Mouse (Mus musculus) Patski (cell line): Measurements from ENCODE around the gene Eif4enif1. TPM values are rescaled to one million over a fixed set of nuclear protein-coding genes. Genes with fewer than 3 reads are reported as not detected.
A peak's percentile ranks its signal among the peaks of the same experiment; 100 is the strongest.

Experiments
- ATAC-seq: fragments of 100-300 bp; one replicate; pipeline ENCODE4 v1.8.0; 2021
- CTCF ChIA-PET: fragments of 350-600 bp; sonication (Branson Sonifier 250); formaldehyde crosslinking; loops from one replicate; lab custom pipeline; 2022; ENCODE audit warnings: inconsistent platforms; lab: Charles Lee
- POLR2A ChIA-PET: fragments of 350-600 bp; sonication (Branson Sonifier 250); formaldehyde crosslinking; loops from one replicate; lab custom pipeline; 2022; ENCODE audit warnings: antibody characterized with exemption, inconsistent platforms; lab: Charles Lee
- DNase-seq: peaks from one replicate; pipeline ENCODE4 v3.0.0-alpha.2; 2011; ENCODE audit warnings: low read depth, low spot score
- H3K27me3 ChIP-seq: fragments of 371-371 bp; one replicate; pipeline ENCODE4 v1.5.1; 2021
- CTCF ChIP-seq: fragments of 100-300 bp; IDR thresholded peaks from one replicate; pipeline ENCODE4 v1.5.1; 2021
- in situ Hi-C: fragments of 300-500 bp; cut with MboI; formaldehyde crosslinking; loops from 3 replicates; pipeline ENCODE4 v1.11.1; 2018; ENCODE audit warnings: low pct_unique_long_range_greater_than_20kb, mixed read lengths
- polyA plus RNA-seq: library from polyadenylated mRNA; unstranded; gene quantifications from one replicate; pipeline ENCODE4 v1.2.3, GENCODE M21; 2021

Gene Eif4enif1
- polyA plus RNA-seq, 1 experiment from 2014 or later = 69.8 TPM

DNA sequence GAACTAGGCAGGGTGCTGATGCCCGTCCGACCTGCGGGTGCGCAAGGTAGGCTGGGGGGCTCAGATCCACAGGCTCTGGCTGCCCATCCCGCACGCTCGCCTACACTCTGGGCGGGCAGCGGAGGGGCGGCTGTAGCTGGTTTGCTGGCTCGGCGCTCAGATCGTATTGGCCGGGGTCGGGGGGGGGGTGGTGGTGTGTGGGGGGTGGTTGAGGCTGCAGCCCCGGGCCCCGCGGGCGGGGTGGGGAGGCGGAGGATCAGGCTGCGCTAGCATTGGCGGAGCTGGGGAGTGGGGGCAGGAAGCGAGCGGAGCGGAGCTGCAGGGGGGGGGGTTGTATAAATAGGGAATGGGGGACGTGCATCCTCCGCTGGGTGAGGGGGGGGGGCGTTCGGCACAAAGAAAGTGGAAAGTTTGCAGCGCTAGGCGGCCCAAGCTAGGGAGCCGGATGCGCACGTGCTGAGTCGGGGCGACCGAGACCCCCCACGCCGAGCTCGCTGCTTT lies 87.2 kb downstream of the Eif4enif1 start:
- ChIA-PET POLR2A (interaction anchor here (0.6 to 6.9 kb wide), 9 partner anchors 9 to 96 kb away, joined by 3 to 63 read pairs (median 6); partner anchors contain the start of genes Drg1, Eif4enif1 and Sfi1), CTCF (interaction anchor here (1.0 to 2.0 kb wide), 3 partner anchors 12 to 44 kb away, joined by 4 to 7 read pairs (median 4); partner anchors contain the start of gene Drg1)
- no peaks in the 10 kb centered on the region for H3K27me3 ChIP-seq
- DNase-seq (no peak), ATAC-seq (no peak)
- in situ Hi-C loops = no loop called here
- TF ChIP-seq CTCF = no peak

DNA sequence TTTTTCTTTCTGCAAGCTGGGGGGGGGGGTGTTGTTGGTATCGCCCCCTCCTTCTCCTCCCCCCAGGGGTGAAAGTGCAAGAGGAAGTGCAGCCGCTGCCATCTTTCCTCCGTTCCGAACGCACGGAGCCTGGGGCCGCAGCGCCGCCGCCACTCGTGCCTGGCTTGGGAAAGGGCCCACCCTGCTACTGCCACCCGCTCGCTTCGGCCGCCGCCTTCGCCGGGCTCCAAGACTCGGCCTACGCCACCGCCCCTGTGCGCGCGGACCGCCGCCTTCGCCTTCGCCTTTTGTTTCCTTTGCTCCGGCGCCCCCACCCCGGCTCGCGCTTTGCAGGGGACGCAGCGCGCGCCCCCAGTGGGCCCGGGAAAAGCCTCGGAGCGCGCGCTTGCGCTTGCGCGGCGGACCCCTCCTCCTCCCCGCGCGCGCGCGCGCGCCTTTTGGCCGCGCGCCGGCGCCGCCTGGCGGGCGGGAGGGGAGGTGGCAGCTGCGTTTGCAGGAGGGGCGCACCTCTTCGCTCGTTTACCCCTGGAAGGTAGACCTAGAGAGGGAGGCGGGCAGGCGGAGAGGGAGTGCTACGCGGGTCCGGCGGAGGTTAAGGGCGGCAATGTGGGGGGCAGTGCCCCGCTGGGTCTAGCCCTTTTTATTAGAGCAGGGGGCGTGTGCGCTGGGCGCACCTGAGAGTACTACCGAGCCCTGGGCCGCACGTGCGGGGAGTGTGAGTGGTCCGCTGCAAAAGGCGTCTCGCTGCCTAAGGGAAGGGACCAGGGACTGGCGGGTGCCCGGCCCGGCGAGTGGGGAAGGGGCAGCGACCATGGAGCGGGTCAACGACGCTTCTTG lies 87.8 kb downstream of the Eif4enif1 start:
- DNase-seq (no peak), ATAC-seq (peak; percentile 28)
- POLR2A ChIA-PET = interaction anchor here (0.6 to 6.9 kb wide), 11 partner anchors 10 to 97 kb away, joined by 3 to 63 read pairs (median 6); partner anchors contain the start of genes Drg1 and Sfi1
- no peaks in the 10 kb centered on the region for H3K27me3 ChIP-seq
- no peak for TF ChIP-seq CTCF
- in situ Hi-C loops = no loop called here
- CTCF ChIA-PET = interaction anchor here (0.9 to 2.0 kb wide), 8 partner anchors 9 to 29 kb away, joined by 3 to 7 read pairs (median 4); partner anchors contain the start of gene Drg1

DNA sequence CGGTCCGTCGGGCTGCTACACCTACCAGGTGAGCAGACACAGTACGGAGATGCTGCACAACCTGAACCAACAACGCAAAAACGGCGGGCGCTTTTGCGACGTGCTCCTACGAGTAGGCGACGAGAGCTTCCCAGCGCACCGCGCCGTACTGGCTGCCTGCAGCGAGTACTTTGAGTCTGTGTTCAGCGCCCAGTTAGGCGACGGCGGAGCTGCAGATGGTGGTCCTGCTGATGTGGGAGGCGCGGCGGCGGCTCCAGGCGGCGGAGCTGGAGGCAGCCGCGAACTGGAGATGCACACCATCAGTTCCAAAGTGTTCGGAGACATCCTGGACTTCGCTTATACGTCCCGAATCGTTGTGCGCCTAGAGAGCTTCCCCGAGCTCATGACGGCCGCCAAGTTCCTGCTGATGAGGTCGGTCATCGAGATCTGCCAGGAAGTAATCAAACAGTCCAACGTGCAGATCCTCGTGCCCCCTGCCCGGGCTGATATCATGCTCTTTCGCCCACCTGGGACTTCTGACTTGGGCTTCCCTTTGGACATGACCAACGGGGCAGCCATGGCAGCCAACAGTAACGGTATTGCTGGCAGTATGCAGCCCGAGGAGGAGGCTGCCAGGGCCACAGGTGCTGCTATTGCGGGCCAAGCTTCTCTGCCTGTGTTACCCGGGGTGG lies 88.6 kb downstream of the Eif4enif1 start:
- in situ Hi-C loops = no loop called here
- ATAC-seq = no peak
- CTCF ChIA-PET = interaction anchor here (0.9 to 1.6 kb wide), 6 partner anchors 8 to 30 kb away, joined by 3 to 7 read pairs (median 4); partner anchors contain the start of gene Drg1

DNA sequence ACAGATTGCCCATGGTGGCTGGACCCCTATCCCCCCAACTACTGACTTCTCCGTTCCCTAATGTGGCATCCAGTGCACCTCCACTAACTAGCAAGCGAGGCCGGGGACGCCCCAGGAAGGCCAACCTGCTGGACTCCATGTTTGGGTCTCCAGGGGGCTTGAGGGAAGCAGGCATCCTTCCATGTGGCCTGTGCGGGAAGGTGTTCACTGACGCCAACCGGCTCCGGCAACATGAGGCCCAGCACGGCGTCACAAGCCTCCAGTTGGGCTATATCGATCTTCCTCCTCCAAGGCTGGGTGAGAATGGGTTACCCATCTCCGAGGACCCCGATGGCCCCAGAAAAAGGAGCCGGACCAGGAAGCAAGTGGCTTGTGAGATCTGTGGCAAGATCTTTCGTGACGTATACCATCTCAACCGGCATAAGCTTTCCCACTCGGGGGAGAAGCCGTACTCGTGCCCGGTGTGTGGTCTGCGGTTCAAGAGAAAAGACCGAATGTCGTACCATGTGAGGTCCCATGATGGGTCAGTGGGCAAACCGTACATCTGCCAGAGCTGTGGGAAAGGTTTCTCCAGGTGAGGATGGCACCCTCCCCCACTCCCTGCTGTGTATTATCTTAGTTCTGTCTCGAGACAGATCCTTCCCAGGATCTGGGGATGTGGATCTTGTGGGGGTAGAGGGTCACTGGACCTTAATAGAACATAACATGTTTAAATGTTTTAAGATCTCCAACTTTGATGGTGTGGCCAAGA lies 89.3 kb downstream of the Eif4enif1 start:
- in situ Hi-C loops = no loop called here
- ChIA-PET POLR2A (interaction anchor here (0.5 to 6.9 kb wide), 9 partner anchors 11 to 88 kb away, joined by 3 to 63 read pairs (median 3); partner anchors contain the start of gene Drg1), CTCF (interaction anchor here (0.9 to 1.6 kb wide), 8 partner anchors 8 to 61 kb away, joined by 3 to 7 read pairs (median 3); partner anchors contain the start of gene Drg1)
- DNase-seq (no peak), ATAC-seq (no peak)
- no peaks in the 10 kb centered on the region for H3K27me3 ChIP-seq
- no peak for TF ChIP-seq CTCF

More for the DNA sequence above, 88.6 kb downstream of the Eif4enif1 start:
- H3K27me3 ChIP-seq = no peaks in the 10 kb centered on the region
- TF ChIP-seq CTCF = no peak
- POLR2A ChIA-PET = interaction anchor here (0.5 to 6.9 kb wide), 10 partner anchors 11 to 94 kb away, joined by 3 to 63 read pairs (median 3); partner anchors contain the start of gene Drg1
- DNase-seq = no peak

DNA sequence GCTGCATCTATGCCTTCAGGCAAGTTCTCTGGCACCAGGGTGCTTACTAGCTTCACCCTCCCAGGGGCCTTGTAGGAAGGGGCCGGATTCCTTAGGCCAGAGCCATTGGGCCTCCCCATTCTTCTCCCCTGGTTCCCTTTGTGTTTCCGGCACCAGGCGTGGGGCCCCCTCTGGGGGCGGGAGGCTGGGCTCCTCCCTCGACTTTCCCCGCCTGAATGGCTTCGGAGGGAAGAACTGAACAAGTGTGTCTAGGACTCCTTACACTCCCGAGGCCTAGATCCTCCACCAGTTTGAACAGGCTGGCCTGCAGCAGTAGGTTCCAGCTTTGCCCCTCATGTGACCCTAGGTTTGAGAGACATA lies 89.8 kb downstream of the Eif4enif1 start:
- ChIA-PET CTCF (interaction anchor here (0.9 to 1.6 kb wide), 4 partner anchors 22 to 61 kb away, joined by 3 to 7 read pairs (median 3); partner anchors contain the start of gene Drg1), POLR2A (interaction anchor here (0.9 to 6.9 kb wide), 4 partner anchors 11 to 38 kb away, joined by 3 to 63 read pairs (median 30); partner anchors contain the start of gene Drg1)
- H3K27me3 ChIP-seq = no peaks in the 10 kb centered on the region
- no peak for TF ChIP-seq CTCF
- DNase-seq (no peak), ATAC-seq (peak; percentile 23)
- in situ Hi-C loops = no loop called here

DNA sequence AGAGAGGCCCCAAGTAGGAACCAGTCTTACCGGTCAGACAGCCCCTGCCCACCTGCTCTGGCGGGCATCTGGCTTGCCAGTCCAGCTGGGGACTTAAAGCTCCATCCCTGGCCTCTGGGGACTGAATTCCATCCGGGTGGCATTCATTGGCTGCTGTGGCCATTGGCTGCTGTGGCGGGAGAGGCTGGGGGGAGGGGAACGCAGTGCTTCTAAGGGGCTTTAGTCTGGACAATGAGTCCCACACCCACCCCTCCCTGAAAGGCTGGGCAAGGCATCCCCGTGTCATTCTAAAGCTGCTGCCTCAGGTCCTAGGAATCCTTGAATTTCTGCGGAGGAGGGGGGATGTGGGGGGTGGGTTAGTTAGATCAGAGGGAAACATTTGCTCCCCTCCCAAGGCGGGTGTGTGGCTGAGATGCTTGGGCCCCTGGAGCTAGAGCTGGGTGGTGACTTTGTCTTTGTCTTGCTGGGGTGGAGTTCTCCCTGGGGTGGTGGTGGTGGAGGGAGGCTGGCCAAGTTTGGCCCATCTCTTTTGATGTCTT lies 90.6 kb downstream of the Eif4enif1 start:
- DNase-seq (no peak), ATAC-seq (no peak)
- TF ChIP-seq CTCF = no peak
- ChIA-PET CTCF (interaction anchor here (1.0 to 1.1 kb wide), 2 partner anchors 21 to 26 kb away, joined by 3 read pairs; partner anchors contain the start of gene Drg1), POLR2A (interaction anchor here (0.6 to 6.9 kb wide), 4 partner anchors 10 to 56 kb away, joined by 4 to 63 read pairs (median 30); partner anchors contain the start of gene Drg1)
- H3K27me3 ChIP-seq = no peaks in the 10 kb centered on the region
- in situ Hi-C loops = no loop called here

DNA sequence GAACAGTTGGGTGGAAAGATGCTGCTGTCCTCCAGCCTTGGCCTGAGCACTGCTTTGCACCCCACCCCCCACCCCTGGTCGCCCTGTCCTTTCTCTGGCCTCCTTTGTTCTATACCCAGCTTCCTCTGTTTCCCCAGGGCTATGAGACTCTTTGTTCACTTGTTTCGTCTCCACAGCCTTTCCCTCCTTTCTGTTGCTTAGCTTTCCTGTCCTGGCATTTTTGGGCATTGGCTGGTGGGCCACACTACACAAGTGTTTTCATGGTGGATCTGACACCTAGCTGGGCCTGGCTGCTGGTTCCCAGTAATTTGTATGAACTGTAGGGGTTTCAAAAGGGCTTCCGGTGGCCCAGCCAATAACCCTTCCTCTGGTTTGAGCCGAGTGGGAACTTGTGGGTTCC lies 91.2 kb downstream of the Eif4enif1 start:
- no peak for TF ChIP-seq CTCF
- CTCF ChIA-PET = no interaction called here
- DNase-seq (no peak), ATAC-seq (no peak)
- no peaks in the 10 kb centered on the region for H3K27me3 ChIP-seq
- POLR2A ChIA-PET = interaction anchor here (6.3 kb wide), 1 partner anchor 19 kb away, joined by 29 read pairs; no protein-coding TSS in a partner anchor
- in situ Hi-C loops = no loop called here

Other genes with a start within 250 kb of the Eif4enif1 start
- gene Sfi1, start 8.9 kb upstream of the Eif4enif1 start, polyA plus RNA-seq = 32.3 TPM
- gene Drg1, start 64.0 kb downstream of the Eif4enif1 start, polyA plus RNA-seq = 137 TPM
- gene Patz1, start 86.5 kb downstream of the Eif4enif1 start, polyA plus RNA-seq = 59.5 TPM
- gene Pik3ip1, start 128.0 kb downstream of the Eif4enif1 start, polyA plus RNA-seq = 24.7 TPM
- 38.5 TPM for gene Limk2, start 206.8 kb downstream of the Eif4enif1 start, polyA plus RNA-seq
- 44.8 TPM for gene Rnf185, start 250.0 kb downstream of the Eif4enif1 start, polyA plus RNA-seq